Mouse (Mus musculus) MEL (cell line): Measurements from ENCODE around the gene Thoc7. TPM values are rescaled to one million over a fixed set of nuclear protein-coding genes. Genes with fewer than 3 reads are reported as not detected.

ENCODE experiments used
- DNase-seq: peaks from one replicate; pipeline ENCODE4 v3.0.0; 2011; ENCODE audit warnings: low read depth, low spot score
- H3K27ac ChIP-seq: 2 replicates; pipeline ENCODE4 v1.5.1; 2012; ENCODE audit warnings: low read depth, mild to moderate bottlenecking, control low read depth, low read length, moderate library complexity; ENCODE audit not compliant: control insufficient read depth
- H3K27me3 ChIP-seq, 2 experiments: fragments of 150-350 bp in 1 of 2; sonication (generic) in 1 of 2; 2 replicates each; pipeline ENCODE4 v1.6.1; 2012; ENCODE audit warnings: low read length in 2 of 2, mild to moderate bottlenecking in 2 of 2, improper control_type of control experiment in 1 of 2, moderate library complexity in 1 of 2; ENCODE audit not compliant: insufficient read depth in 2 of 2, control insufficient read depth in 1 of 2
- H3K36me3 ChIP-seq, 2 experiments: 2 replicates each; pipeline ENCODE4 v1.6.1; 2012 to 2014; ENCODE audit warnings: low read length in 2 of 2, improper control_type of control experiment in 1 of 2, inconsistent platforms in 1 of 2, mild to moderate bottlenecking in 1 of 2; ENCODE audit not compliant: insufficient read depth in 2 of 2, control insufficient read depth in 1 of 2
- H3K4me1 ChIP-seq, 2 experiments: fragments of 150-350 bp in 1 of 2; sonication (generic) in 1 of 2; 2 replicates each; pipeline ENCODE4 v1.6.1; 2012; ENCODE audit warnings: low read length in 2 of 2, improper control_type of control experiment in 1 of 2, mild to moderate bottlenecking in 1 of 2; ENCODE audit not compliant: insufficient read depth in 2 of 2, control insufficient read depth in 1 of 2
- H3K4me3 ChIP-seq, 2 experiments: fragments of 150-350 bp in 1 of 2; sonication (generic) in 1 of 2; 2 replicates each; pipeline ENCODE4 v1.5.1; 2012; ENCODE audit warnings: low read depth in 2 of 2, low read length in 2 of 2, mild to moderate bottlenecking in 2 of 2, moderate library complexity in 2 of 2, control low read depth in 1 of 2, improper control_type of control experiment in 1 of 2; ENCODE audit not compliant: control insufficient read depth in 1 of 2, insufficient read depth in 1 of 2
- H3K79me2 ChIP-seq: 2 replicates; pipeline ENCODE4 v1.6.1; 2012; ENCODE audit warnings: mild to moderate bottlenecking, low read length, moderate library complexity; ENCODE audit not compliant: control insufficient read depth, poor library complexity, insufficient read depth
- H3K9ac ChIP-seq: 2 replicates; pipeline ENCODE4 v1.6.1; 2012; ENCODE audit warnings: low read depth, mild to moderate bottlenecking, control low read depth, low read length, moderate library complexity; ENCODE audit not compliant: control insufficient read depth, poor library complexity, severe bottlenecking
- H3K9me3 ChIP-seq: fragments of 150-350 bp; sonication (generic); replicated peaks from 2 replicates; pipeline ENCODE4 v1.6.1; 2012; ENCODE audit warnings: mild to moderate bottlenecking, low read length, improper control_type of control experiment, moderate library complexity; ENCODE audit not compliant: insufficient read depth
- BHLHE40 ChIP-seq: IDR thresholded peaks from 2 replicates; pipeline ENCODE4 v1.6.1; 2012; ENCODE audit warnings: low read depth, mild to moderate bottlenecking, inconsistent platforms, low read length, improper control_type of control experiment, borderline replicate concordance
- CHD2 ChIP-seq: IDR thresholded peaks from 2 replicates; pipeline ENCODE4 v1.6.1; 2011; ENCODE audit warnings: low read length, improper control_type of control experiment
- E2F4 ChIP-seq: IDR thresholded peaks from 2 replicates; pipeline ENCODE4 v1.6.1; 2011; ENCODE audit warnings: low read depth, low read length, improper control_type of control experiment, borderline replicate concordance
- ELF1 ChIP-seq: IDR thresholded peaks from 2 replicates; pipeline ENCODE4 v1.6.1; 2014; ENCODE audit warnings: low read depth, mild to moderate bottlenecking, inconsistent platforms, low read length, improper control_type of control experiment, moderate library complexity
- ETS1 ChIP-seq: IDR thresholded peaks from 2 replicates; pipeline ENCODE4 v1.6.1; 2012; ENCODE audit warnings: low read depth, mild to moderate bottlenecking, inconsistent platforms, low read length, improper control_type of control experiment, moderate library complexity
- GABPA ChIP-seq: IDR thresholded peaks from 2 replicates; pipeline ENCODE4 v1.6.1; 2012; ENCODE audit warnings: low read depth, mild to moderate bottlenecking, inconsistent platforms, low read length, improper control_type of control experiment, moderate library complexity
- HCFC1 ChIP-seq: IDR thresholded peaks from 2 replicates; pipeline ENCODE4 v1.6.1; 2012; ENCODE audit warnings: low read depth, mild to moderate bottlenecking, inconsistent platforms, low read length, improper control_type of control experiment, moderate library complexity
- JUND ChIP-seq: IDR thresholded peaks from 2 replicates; pipeline ENCODE4 v1.6.1; 2011; ENCODE audit warnings: low read depth, mild to moderate bottlenecking, improper control_type of control experiment, low read length
- KAT2A ChIP-seq: conservative IDR thresholded peaks from 2 replicates; pipeline ENCODE4 v1.6.1; 2012; ENCODE audit warnings: low read depth, low read length, improper control_type of control experiment, inconsistent platforms
- MAFK ChIP-seq: IDR thresholded peaks from 2 replicates; pipeline ENCODE4 v1.6.1; 2011; ENCODE audit warnings: low read depth, mild to moderate bottlenecking, low read length, improper control_type of control experiment, borderline replicate concordance
- MAZ ChIP-seq: IDR thresholded peaks from 2 replicates; pipeline ENCODE4 v1.6.1; 2012; ENCODE audit warnings: low read depth, mild to moderate bottlenecking, inconsistent platforms, low read length, improper control_type of control experiment
- MEF2A ChIP-seq: IDR thresholded peaks from 2 replicates; pipeline ENCODE4 v1.6.1; 2014; ENCODE audit warnings: low read depth, mild to moderate bottlenecking, inconsistent platforms, low read length, improper control_type of control experiment; ENCODE audit not compliant: poor library complexity, insufficient replicate concordance, severe bottlenecking; ENCODE audit errors: extremely low read depth
- MXI1 ChIP-seq: IDR thresholded peaks from 2 replicates; pipeline ENCODE4 v1.6.1; 2011; ENCODE audit warnings: mild to moderate bottlenecking, low read depth, low read length, improper control_type of control experiment
- MYB ChIP-seq: IDR thresholded peaks from 2 replicates; pipeline ENCODE4 v1.6.1; 2011; ENCODE audit warnings: mild to moderate bottlenecking, low read depth, low read length, improper control_type of control experiment
- MYC ChIP-seq: IDR thresholded peaks from 2 replicates; pipeline ENCODE4 v1.6.1; 2011; ENCODE audit warnings: low read depth, mild to moderate bottlenecking, low read length, improper control_type of control experiment, moderate library complexity
- NELFE ChIP-seq: IDR thresholded peaks from 2 replicates; pipeline ENCODE4 v1.6.1; 2011; ENCODE audit warnings: low read depth, low read length, improper control_type of control experiment
- NRF1 ChIP-seq: IDR thresholded peaks from 2 replicates; pipeline ENCODE4 v1.6.1; 2014; ENCODE audit warnings: low read depth, mild to moderate bottlenecking, inconsistent platforms, low read length, improper control_type of control experiment, moderate library complexity; ENCODE audit not compliant: poor library complexity, insufficient read depth, severe bottlenecking
- POLR2A ChIP-seq, 2 experiments: IDR thresholded peaks; 2 replicates each; pipeline ENCODE4 v1.6.1; 2011 to 2012; ENCODE audit warnings: low read length in 2 of 2, mild to moderate bottlenecking in 2 of 2, control low read depth in 1 of 2, improper control_type of control experiment in 1 of 2, low read depth in 1 of 2, moderate library complexity in 1 of 2; ENCODE audit not compliant: control insufficient read depth in 1 of 2, insufficient read depth in 1 of 2, poor library complexity in 1 of 2
- POLR2AphosphoS2 ChIP-seq: IDR thresholded peaks from 2 replicates; pipeline ENCODE4 v1.6.1; 2011; ENCODE audit warnings: low read length, improper control_type of control experiment
- POLR2AphosphoS5 ChIP-seq: IDR thresholded peaks from 2 replicates; pipeline ENCODE4 v1.6.1; 2012; ENCODE audit warnings: low read depth, borderline replicate concordance, mild to moderate bottlenecking, inconsistent platforms, low read length, moderate library complexity, mixed read lengths
- RAD21 ChIP-seq: IDR thresholded peaks from 2 replicates; pipeline ENCODE4 v1.6.1; 2011; ENCODE audit warnings: mild to moderate bottlenecking, low read depth, low read length, improper control_type of control experiment
- RCOR1 ChIP-seq: IDR thresholded peaks from 2 replicates; pipeline ENCODE4 v1.6.1; 2012; ENCODE audit warnings: low read depth, mild to moderate bottlenecking, inconsistent platforms, low read length, improper control_type of control experiment
- SMC3 ChIP-seq: IDR thresholded peaks from 2 replicates; pipeline ENCODE4 v1.6.1; 2011; ENCODE audit warnings: low read depth, low read length, improper control_type of control experiment
- TAL1 ChIP-seq: IDR thresholded peaks from 2 replicates; pipeline ENCODE4 v1.6.1; 2012; ENCODE audit warnings: mild to moderate bottlenecking, inconsistent platforms, low read length, moderate library complexity, mixed read lengths
- TBP ChIP-seq: IDR thresholded peaks from 2 replicates; pipeline ENCODE4 v1.8.0; 2011; ENCODE audit warnings: low read depth, low read length, improper control_type of control experiment
- TCF12 ChIP-seq: IDR thresholded peaks from 2 replicates; pipeline ENCODE4 v1.6.1; 2014; ENCODE audit warnings: low read depth, mild to moderate bottlenecking, inconsistent platforms, low read length, improper control_type of control experiment, moderate library complexity
- USF1 ChIP-seq: IDR thresholded peaks from 2 replicates; pipeline ENCODE4 v1.6.1; 2014; ENCODE audit warnings: low read depth, mild to moderate bottlenecking, inconsistent platforms, low read length, improper control_type of control experiment, moderate library complexity
- ZC3H11A ChIP-seq: IDR thresholded peaks from 2 replicates; pipeline ENCODE4 v1.6.1; 2012; ENCODE audit warnings: low read depth, mild to moderate bottlenecking, inconsistent platforms, low read length, improper control_type of control experiment
- ZKSCAN1 ChIP-seq: IDR thresholded peaks from 2 replicates; pipeline ENCODE4 v1.6.1; 2012; ENCODE audit warnings: low read depth, mild to moderate bottlenecking, inconsistent platforms, low read length, improper control_type of control experiment, moderate library complexity
- ZNF384 ChIP-seq: IDR thresholded peaks from 2 replicates; pipeline ENCODE4 v1.6.1; 2012; ENCODE audit warnings: low read depth, mild to moderate bottlenecking, inconsistent platforms, low read length, improper control_type of control experiment
- polyA plus RNA-seq, 2 experiments: library from polyadenylated mRNA; stranded (reverse) in 1 of 2; unstranded in 1 of 2; fragments of >175 nt in 1 of 2; fragments of >200 nt in 1 of 2; gene quantifications; 2 replicates each; pipeline versions ENCODE4 v1.2.1 to v1.2.4; 2012; ENCODE audit warnings: low replicate concordance in 2 of 2, low read depth in 1 of 2; ENCODE audit not compliant: insufficient read length in 2 of 2, insufficient read depth in 1 of 2, missing spikeins in 1 of 2
- total RNA-seq: library from RNA; depleted of rRNA; stranded (reverse); fragments of 300-350 nt; gene quantifications from 2 replicates; pipeline ENCODE4 v1.2.3, GENCODE M21; 2012

The Thoc7 gene
- total and polyA plus RNA-seq, 3 experiments = 85.8 to 121 TPM; not detected in 1

GRCm38 (mm10) chr14:13933290-13934051, 28.2 kb downstream of the Thoc7 start:
- Histone ChIP-seq H3K9me3 (no peaks in the 10 kb centered on the region), H3K36me3 (no peaks in the 10 kb centered on the region), H3K9ac (peak overlapping the region; percentile 55), H3K27ac (no peak overlapping the region), H3K4me1 (no peaks in the 10 kb centered on the region)
- DNase-seq = peak; percentile 30
- TF ChIP-seq MYC (no peak), MXI1 (no peak), MAFK (no peak), POLR2AphosphoS2 (no peak), RAD21 (no peak), ZKSCAN1 (no peak), ELF1 (no peak), ETS1 (no peak), MEF2A (no peak), ZNF384 (no peak), SMC3 (no peak), RCOR1 (no peak), JUND (no peak), NELFE (no peak), GABPA (no peak), ZC3H11A (no peak), MAZ (no peak)
- TF ChIP-seq, all 39 proteins: peak for 0
- Histone ChIP-seq H3K27me3 (no peaks in the 10 kb centered on the region), H3K4me3 (peak overlapping the region; percentile 53 to 65), H3K79me2 (no peaks in the 10 kb centered on the region)

- no peaks in the 10 kb centered on the region for H3K4me1 ChIP-seq
- H3K9ac ChIP-seq = no peak overlapping the region
- H3K36me3 ChIP-seq = no peaks in the 10 kb centered on the region
- H3K27me3 ChIP-seq = no peaks in the 10 kb centered on the region
- H3K79me2 ChIP-seq = no peaks in the 10 kb centered on the region
- no peak overlapping the region for H3K27ac ChIP-seq
- peak; percentile 77 for DNase-seq
- H3K9me3 ChIP-seq = no peaks in the 10 kb centered on the region
- no peak overlapping the region for H3K4me3 ChIP-seq
- TF ChIP-seq GABPA (no peak), NELFE (no peak), HCFC1 (no peak), ELF1 (no peak), NRF1 (no peak), E2F4 (no peak), TCF12 (no peak), POLR2AphosphoS5 (no peak), CHD2 (no peak), TBP (no peak), ZC3H11A (peak; percentile 85), MYB (no peak), ZKSCAN1 (no peak), SMC3 (peak; percentile 87), RCOR1 (no peak), KAT2A (no peak), USF1 (no peak), POLR2A (IDR thresholded peaks at IDR 0.05; ENCODE audit: control insufficient read depth in 1 of 2, insufficient read depth in 1 of 2, low read depth in 1 of 2, low read length in 2 of 2, poor library complexity in 1 of 2) (no peak), TAL1 (no peak), BHLHE40 (peak; percentile 33; the same call in 1 of the 2 replicates), MEF2A (no peak)
Observed at GRCm38 (mm10) chr14:13917630-13918029, 44.0 kb downstream of the Thoc7 start.
